Mouse (Mus musculus): ENCODE data around the gene Svopl. TPM values are rescaled to one million over a fixed set of nuclear protein-coding genes. Genes with fewer than 3 reads are reported as not detected.

Gene Svopl
- total RNA-seq, 2 experiments from 2014 or later: 0.43 to 0.59 TPM

DNA sequence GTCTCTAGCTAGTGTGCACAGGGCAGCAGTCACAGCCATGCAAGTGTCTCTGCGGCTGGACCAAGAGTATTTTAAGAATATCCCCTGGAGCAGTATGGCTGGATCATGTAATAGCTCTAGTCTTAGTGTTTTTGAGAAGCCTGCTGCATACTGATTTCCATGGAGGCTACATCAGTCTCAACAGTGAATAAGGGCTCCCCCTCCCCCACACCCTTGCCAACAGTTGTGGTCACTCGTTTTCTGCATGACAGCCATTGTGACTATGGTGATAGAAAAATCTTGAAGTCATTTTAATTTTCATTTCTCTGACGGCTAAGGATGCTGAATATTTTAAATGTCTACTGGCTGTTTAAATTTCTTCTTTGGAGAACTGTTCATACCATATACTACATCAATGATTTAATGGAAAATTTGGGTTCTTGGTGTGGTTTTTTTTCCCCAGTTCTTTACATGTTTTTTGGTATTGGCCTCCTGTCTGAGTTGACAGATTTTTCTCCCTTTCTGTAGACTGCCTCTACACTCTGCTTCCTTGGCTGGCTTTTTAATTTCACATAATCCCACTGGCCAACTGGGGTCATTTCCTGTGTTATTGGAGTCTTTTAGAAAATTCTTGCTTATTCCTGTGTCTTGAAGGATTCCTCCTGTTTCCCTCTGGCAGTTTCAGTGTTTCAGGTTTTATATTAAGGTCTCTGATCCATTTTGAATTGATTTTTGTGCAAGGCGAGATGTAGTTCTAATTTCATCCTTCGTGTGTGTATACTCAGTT is 13.8 kb downstream of the Svopl start:
- no peak for DNase-seq (ENCODE audit: low spot score in 2 of 2)

DNA sequence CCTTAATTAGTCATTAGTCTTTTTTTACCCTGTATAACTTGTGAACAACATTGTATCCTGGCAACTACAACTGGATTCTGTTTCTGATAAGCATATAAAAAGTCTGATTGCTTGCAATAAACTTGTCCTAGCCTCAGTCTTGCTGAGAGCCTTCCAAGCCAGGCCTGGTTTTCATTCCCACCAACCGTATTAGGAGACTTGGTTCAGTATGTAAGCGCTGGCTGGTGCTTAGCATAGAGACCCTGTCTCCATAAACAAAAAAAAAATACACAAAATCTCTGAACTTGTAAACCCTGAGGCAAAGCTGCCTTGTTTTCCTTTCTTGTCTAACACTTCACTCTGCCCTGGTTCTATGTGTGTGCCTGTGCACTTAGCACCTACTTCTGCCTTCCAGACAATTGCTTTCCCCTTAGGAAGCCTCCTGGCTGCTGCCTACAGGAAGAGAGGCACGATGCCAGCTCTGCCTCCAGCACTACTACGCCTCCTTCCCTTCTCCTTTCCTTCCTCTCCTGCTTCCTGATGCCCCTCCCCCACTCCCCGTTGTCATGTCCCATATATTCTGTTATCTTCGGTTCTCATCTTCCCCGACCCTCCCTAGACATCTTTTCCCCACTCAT is 14.8 kb downstream of the Svopl start:
- peak in 1 of 2 experiments; percentile 22 for DNase-seq (ENCODE audit: low spot score in 2 of 2)

DNA sequence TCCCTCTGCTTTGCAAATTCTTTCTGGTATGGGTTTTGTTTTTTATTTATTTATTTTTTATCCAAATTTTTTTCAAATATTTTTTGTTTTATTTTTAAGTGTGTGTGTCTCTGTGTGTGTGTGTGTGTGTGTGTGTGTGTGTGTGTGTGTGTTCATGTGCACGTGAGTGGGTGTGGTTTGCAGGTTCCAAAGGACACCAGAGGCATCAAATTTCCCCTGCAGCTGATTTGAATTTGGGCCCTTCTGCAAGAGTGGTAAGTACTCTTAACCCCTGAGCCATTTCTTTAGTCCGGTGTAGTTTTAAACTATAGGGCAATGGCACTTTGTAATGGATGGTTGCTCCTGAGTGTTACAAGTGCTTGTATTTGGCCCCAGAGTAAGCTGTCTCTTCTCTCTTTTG is 18.6 kb downstream of the Svopl start:
- no peak for DNase-seq (ENCODE audit: low spot score in 2 of 2)

DNA sequence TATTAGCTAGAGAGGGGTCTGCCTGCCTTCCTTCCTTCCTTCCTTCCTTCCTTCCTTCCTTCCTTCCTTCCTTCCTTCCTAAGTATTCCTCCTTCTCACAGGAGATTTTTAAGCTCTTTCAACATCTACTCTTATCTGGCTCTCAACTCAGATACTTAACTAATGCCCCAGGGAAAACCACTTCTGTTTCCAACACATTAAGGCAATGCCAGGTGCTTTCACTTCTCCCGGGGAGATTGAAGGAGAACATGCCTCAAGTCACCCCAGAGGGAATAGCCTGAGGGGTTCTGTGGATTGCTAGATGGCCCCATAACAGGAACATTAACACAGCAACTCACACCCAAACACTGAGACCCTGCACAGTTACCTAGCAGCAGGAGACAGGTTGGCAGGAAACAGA is 19.0 kb downstream of the Svopl start:
- no peak for DNase-seq (ENCODE audit: low spot score in 2 of 2)

DNA sequence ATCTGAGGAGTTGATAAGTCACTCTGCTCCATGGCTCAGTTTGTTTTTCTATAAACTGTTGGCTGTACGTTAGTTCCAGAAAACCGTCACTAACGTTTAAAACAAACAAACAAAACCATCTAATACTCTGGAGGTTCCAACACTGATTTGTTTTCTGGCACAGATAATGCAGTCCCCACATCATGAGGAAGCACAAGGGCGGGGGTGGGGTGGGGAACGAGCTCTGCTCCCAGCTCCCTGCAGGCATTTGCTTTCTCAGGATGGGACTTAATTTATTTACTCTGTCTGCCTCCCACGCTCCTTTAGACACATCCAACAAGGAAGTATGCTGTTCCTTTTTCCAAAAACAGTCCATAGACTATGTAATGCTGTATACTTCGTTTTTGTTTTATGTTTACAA is 23.5 kb downstream of the Svopl start:
- DNase-seq (ENCODE audit: low spot score in 2 of 2): no peak

DNA sequence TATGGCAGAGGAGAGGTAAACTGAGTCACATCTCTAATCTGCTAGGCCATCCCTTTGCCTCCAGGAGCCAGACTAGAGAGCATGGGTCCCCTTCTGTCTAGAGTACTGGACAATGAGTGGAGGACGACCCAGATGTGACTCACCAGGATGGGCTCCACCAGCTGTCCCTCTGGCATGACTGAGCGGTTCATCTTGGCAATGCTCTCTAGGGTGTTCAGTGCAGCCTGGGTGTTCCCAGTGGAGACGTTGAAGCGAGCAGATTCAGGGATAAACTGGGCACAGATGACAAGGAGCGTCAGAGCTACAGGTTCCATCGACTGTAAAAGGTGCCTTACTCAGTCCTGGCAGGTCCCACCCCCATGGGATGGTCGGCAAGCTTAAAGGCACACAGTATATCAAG is 25.4 kb downstream of the Svopl start:
- no peak for DNase-seq (ENCODE audit: low spot score in 2 of 2)

DNA sequence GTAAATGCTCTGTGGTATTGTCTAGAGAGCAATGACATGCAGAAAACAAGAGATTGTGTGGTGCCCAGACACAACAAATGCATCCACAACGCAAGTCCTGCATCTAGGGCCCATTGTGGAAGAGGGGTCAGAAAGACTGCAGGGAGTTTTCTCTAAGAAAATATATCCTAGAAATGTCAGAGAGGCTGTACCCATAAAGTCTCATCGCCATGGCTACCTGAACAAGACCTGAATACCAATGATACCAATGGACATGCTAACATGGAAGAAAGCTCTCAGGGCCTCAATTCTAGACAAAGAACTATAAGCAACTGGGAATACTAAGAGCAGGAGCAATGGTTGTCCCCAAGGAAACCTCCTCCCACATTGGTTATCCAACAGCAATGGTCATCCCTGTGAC is 34.0 kb downstream of the Svopl start:
- DNase-seq (ENCODE audit: low spot score in 2 of 2): no peak

DNA sequence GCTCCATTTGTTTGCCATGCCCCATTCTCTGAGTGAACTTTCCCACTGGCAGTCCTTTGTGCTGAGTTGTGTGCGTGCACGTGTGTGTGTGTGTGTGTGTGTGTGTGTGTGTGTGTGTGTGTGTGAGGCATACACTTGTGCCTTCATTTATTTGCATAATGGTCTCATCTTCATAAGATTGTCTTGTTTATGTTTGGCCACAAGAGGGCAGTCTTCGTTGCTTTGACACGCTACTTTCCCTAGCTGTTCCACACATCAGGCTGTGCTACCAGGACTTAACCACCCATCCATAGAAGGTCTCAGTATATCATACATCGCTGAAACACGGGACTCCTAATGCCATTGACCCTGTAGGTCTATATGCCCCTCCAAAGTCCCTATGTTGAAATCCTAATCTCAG is 39.3 kb downstream of the Svopl start:
- DNase-seq (ENCODE audit: low spot score in 2 of 2): peak; percentile 20 to 76

DNA sequence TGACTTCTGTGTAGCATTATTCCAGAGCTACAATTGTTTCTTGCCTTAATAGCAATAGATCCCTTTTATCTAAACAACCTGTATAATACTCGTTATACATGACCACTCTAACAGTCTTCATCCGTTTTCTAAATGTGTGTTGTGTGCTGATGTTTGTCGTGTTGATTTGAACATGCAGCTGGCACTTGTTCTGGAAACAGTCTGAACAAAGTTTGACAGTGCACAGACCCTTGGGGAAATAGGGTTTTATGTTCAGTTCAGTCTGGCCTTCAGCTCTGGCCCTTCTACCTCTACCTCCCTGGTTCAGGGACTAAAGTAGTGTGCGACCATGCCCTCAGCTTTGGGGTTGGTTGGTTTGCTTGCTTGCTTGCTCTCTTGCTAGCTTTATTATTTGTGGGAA is 79.4 kb downstream of the Svopl start:
- DNase-seq (ENCODE audit: low spot score in 2 of 2): no peak

DNA sequence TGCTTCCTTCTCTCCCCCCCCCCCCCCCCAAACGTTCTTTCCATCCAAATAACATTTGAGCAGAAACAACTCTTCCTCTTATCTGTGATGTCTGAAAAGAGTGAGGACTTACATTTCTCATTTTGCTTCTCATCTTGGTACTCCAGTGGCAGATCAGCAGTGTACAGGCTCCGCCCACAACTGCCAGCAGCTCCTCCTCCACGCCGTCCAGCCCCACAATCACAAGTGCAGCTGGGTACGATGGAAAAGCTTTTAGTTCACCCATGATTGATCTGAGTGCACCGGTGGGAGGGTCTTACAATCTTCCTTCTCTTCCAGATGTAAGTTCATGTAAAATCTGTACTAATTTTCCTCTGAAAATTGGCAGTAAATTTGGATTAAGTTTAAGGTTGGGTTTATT is 95.5 kb downstream of the Svopl start:
- no peak for DNase-seq (ENCODE audit: low spot score in 2 of 2)

DNA sequence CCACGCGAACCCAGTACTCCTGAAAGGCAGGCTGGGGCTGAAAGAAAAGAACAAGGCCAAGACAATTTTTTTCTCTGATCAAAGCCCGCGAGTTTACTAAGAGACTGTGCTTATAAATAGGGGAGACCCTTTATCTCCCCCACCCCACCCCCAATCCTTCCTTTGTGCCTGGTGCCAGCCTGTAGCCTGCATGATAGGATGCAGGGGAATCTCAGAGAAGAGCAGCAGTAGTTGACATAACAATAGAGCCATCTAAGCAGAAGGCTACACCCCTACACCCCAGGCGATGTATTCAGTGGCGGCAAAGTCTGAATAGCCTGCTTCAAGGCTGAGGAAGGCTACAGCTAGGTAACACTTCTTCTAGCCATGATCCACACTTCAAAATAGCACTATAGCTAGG is 110.3 kb downstream of the Svopl start:
- DNase-seq (ENCODE audit: low spot score in 2 of 2): no peak

Other genes with a start within 250 kb of the Svopl start
- gene Trim24, start 176.2 kb downstream of the Svopl start, total RNA-seq (2021): 10 to 100 TPM; 30.9 to 33.3 TPM
- gene Tmem213, start 62.3 kb upstream of the Svopl start, total RNA-seq (2021): not detected
- gene Atp6v0a4, start 77.6 kb upstream of the Svopl start, total RNA-seq (2021): 1 to 10 TPM; 1.6 to 1.7 TPM
- gene D630045J12Rik, start 207.0 kb upstream of the Svopl start, total RNA-seq (2021): 10 to 100 TPM; 35.1 to 36.3 TPM

Measured in layer of hippocampus, adult 18-20 months (tissue).